Mouse (Mus musculus): Measurements from ENCODE around the gene Cux2.

DNA sequence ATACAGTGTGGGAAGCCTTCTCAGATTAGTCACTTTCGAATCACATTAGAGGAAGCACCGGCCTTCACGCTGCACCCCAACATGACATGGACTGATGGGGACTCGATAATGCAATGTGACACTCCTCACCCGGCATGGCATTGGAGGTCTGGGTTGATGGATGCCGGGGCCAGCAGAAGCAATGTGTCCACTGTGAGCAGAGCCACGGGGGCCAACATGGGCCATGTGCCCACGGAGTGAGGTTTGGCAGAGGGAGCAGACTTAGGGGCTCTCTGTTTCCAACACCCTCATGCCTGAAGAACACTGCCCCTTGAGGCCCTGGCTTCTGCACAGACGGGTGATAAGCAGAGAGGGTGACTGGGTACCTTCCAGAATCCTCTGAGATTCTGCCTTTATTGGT, 91.4 kb downstream of the Cux2 start:
- TF ChIP-seq CTCF (IDR thresholded peaks at IDR 0.05; ENCODE audit: low read depth, low read length) (no peak), GATA2 (IDR thresholded peaks at IDR 0.05; ENCODE audit: borderline replicate concordance, low read depth, low read length) (no peak), GATA1 (IDR thresholded peaks at IDR 0.05; ENCODE audit: borderline replicate concordance, low read length) (no peak), TAL1 (conservative IDR thresholded peaks at IDR 0.05; ENCODE audit: low read depth, low read length) (no peak)

Measured in G1E (cell line).